Mouse (Mus musculus): ENCODE results near the gene Ghrh. TPM values are rescaled to one million over a fixed set of nuclear protein-coding genes. Genes with fewer than 3 reads are reported as not detected.
A peak's percentile ranks its signal among the peaks of the same experiment; 100 is the strongest.

Gene Ghrh
- not detected in 2 replicates for polyA plus RNA-seq (2015; fragmentation: Nextera tagmentation; extraction: Ambion mirVana)

DNA sequence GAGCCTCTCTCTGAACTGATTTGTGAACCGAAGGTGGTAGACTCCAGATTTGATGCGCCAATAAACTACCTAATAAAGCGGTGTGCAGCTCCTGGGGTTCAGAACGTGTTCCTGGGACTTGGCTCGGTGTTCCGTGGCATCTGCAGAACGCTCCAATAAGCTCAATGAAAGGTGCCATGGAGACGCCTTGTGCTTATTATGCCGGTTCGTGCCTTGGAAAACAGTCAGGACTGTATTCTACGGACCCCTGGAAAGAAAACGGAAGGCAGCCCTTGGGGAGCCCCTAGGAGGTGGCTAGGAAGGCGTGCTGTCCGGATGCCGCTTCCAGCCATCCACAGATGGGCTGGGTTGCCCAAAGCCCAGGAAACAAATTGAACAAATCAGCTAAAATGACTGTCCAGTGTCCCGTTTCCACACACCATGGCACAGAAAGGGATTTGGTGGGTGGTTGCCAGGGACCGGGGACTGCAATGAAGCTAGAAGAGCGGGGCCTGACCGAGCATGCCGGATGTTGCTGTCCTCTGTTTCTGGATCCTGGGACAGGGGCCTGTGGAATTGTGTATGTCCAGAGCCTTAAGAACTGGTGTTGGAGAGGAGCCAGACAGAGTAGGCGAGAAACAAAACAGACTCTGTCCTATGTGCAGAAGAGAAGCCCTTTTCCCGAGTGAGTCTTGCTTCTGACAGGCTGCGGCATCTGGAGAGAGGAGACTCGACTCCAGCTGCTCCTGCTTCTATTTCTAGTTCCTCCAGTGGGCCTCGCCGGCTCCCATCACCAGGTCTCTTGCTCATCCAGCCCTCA, at the start of gene Ghrh:
TSS of gene Ghrh (minus strand) at position 146 of the 799 bp plus-strand sequence.
- Histone ChIP-seq H3K9ac (replicated peaks) (no peak within 1 kb of the TSS), H3K36me3 (replicated peaks; ENCODE audit: insufficient read depth, low read length) (no peaks in the 10 kb centered on the region), H3K4me1 (ENCODE audit: insufficient read depth) (no peaks in the 10 kb centered on the region), H3K9me3 (ENCODE audit: low read length) (no peaks in the 10 kb centered on the region), H3K4me2 (ENCODE audit: low read depth, low read length) (no peak within 1 kb of the TSS), H3K27me3 (ENCODE audit: insufficient read depth, low read length) (no peaks in the 10 kb centered on the region), H3K27ac (ENCODE audit: low read depth) (no peak within 1 kb of the TSS), H3K4me3 (ENCODE audit: low read depth, low read length) (no peak within 1 kb of the TSS)
- no peak for TF ChIP-seq EP300 (IDR thresholded peaks at IDR 0.05; ENCODE audit: low read depth)
- TF ChIP-seq CTCF (IDR thresholded peaks at IDR 0.05; ENCODE audit: low read depth): no peak
- 74% methylated on average over 26 of the region's 26 CpGs for WGBS (ENCODE audit: insufficient replicate concordance)
- DNase-seq: no peak
- no peak for ATAC-seq

DNA sequence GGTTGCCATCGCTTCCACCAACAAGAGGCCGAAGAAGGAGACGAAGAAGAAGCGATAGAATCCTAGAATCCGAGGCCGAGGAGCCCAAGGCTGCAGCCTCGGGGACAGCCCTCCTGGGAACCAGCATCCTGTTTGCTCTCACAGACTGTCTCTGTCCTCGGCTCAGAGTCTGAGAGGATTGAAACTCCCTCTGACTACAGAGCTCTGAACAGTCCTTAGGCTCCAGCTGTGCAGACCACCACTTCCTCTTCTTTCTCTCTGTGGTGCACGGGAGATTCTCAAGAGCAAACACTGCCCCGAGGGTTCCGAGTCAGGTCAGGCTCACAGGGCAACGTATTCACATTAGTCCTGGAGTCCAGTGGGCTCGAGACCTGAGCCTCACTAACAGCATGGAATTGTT, 48.7 kb upstream of the Ghrh start:
- ATAC-seq: peak; percentile 71
- Histone ChIP-seq H3K4me1 (ENCODE audit: insufficient read depth) (peaks cover 5% of the 10 kb centered on the region; the same call in 1 of the 2 replicates), H3K9ac (replicated peaks) (no peak overlapping the region), H3K4me3 (ENCODE audit: low read depth, low read length) (no peak overlapping the region), H3K4me2 (ENCODE audit: low read depth, low read length) (no peak overlapping the region), H3K27me3 (ENCODE audit: insufficient read depth, low read length) (no peaks in the 10 kb centered on the region), H3K9me3 (ENCODE audit: low read length) (no peaks in the 10 kb centered on the region), H3K36me3 (replicated peaks; ENCODE audit: insufficient read depth, low read length) (peaks cover 8% of the 10 kb centered on the region; the same call in 1 of the 2 replicates), H3K27ac (ENCODE audit: low read depth) (peak overlapping the region; percentile 63)
- peak; percentile 36 for DNase-seq
- TF ChIP-seq EP300 (IDR thresholded peaks at IDR 0.05; ENCODE audit: low read depth): no peak
- no peak for TF ChIP-seq CTCF (IDR thresholded peaks at IDR 0.05; ENCODE audit: low read depth)
- WGBS (ENCODE audit: insufficient replicate concordance): 42% methylated on average over 13 of the region's 13 CpGs

DNA sequence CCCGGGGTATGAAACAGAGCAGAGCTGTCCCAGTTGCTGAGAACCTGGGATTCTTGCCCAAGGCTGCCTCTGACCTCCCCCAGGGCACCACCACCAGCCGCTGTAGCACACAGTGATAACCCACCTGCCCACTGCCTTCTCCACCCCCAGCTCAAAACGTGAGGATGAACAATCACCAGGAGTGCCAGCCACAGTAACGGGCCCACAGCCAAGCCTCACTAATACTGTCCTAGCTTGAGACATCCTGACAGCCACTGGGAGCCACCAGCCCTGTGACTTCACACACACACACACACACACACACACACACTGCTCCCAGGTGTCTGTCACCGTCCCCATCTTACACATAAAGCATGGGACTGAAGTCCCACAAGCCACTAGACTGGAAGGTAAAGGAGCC, 48.1 kb upstream of the Ghrh start:
- TF ChIP-seq EP300 (IDR thresholded peaks at IDR 0.05; ENCODE audit: low read depth): no peak
- TF ChIP-seq CTCF (IDR thresholded peaks at IDR 0.05; ENCODE audit: low read depth): no peak
- DNase-seq (no peak), ATAC-seq (no peak)
- Histone ChIP-seq H3K4me1 (ENCODE audit: insufficient read depth) (peaks cover 5% of the 10 kb centered on the region; the same call in 1 of the 2 replicates), H3K36me3 (replicated peaks; ENCODE audit: insufficient read depth, low read length) (peaks cover 8% of the 10 kb centered on the region; the same call in 1 of the 2 replicates), H3K9me3 (ENCODE audit: low read length) (no peaks in the 10 kb centered on the region), H3K27ac (ENCODE audit: low read depth) (peak overlapping the region; percentile 63), H3K4me3 (ENCODE audit: low read depth, low read length) (no peak overlapping the region), H3K4me2 (ENCODE audit: low read depth, low read length) (peak overlapping the region; percentile 45), H3K9ac (replicated peaks) (no peak overlapping the region), H3K27me3 (ENCODE audit: insufficient read depth, low read length) (no peaks in the 10 kb centered on the region)
- WGBS (ENCODE audit: insufficient replicate concordance): 60% methylated on average over 5 of the region's 5 CpGs

DNA sequence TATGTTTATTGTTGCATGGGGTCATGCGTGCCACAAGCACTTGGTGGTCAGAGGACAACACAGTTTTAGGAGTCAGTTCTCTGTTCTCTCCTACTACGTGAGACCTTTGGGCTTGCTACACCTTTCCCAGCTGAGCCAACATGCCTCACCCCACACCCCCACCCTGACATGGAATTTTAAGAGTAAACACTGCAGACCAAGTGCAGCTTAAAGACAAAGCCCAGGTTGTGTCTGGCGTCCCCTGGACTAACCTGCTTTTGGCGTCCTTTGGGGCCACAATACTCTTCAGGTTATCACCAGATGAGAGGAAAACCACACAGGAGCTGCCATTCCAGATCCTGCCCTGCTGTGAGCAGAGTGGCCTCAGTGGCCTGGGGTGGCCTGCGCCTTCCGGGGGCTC, 47.6 kb upstream of the Ghrh start:
- Histone ChIP-seq H3K4me2 (ENCODE audit: low read depth, low read length) (peak overlapping the region; percentile 45), H3K27me3 (ENCODE audit: insufficient read depth, low read length) (no peaks in the 10 kb centered on the region), H3K27ac (ENCODE audit: low read depth) (peak overlapping the region; percentile 63), H3K4me1 (ENCODE audit: insufficient read depth) (peaks cover 5% of the 10 kb centered on the region; the same call in 1 of the 2 replicates), H3K36me3 (replicated peaks; ENCODE audit: insufficient read depth, low read length) (peaks cover 8% of the 10 kb centered on the region; the same call in 1 of the 2 replicates), H3K4me3 (ENCODE audit: low read depth, low read length) (no peak overlapping the region), H3K9me3 (ENCODE audit: low read length) (no peaks in the 10 kb centered on the region), H3K9ac (replicated peaks) (no peak overlapping the region)
- DNase-seq (no peak), ATAC-seq (no peak)
- WGBS (ENCODE audit: insufficient replicate concordance): 61% methylated on average over 6 of the region's 6 CpGs
- no peak for TF ChIP-seq CTCF (IDR thresholded peaks at IDR 0.05; ENCODE audit: low read depth)
- no peak for TF ChIP-seq EP300 (IDR thresholded peaks at IDR 0.05; ENCODE audit: low read depth)

DNA sequence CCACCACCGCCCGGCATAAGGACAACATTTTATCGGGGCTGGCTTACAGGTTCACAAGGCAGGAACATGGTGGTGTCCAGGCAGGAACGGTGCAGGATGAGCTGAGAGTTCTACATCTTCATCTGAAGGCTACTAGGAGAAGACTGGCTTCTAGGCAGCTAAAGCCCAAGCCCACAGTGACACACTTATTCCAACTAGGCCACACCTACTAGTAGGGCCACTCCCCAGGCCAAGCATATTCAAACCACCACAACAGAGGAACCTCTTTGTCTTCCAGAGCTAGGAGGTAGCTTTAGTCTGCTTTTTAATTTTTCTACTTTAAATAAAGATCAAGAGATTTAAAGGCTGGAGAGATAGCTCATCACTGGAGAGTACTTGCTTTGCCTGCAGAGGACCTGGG, 46.2 kb upstream of the Ghrh start:
- no peak for ATAC-seq
- 97% methylated on average over 4 of the region's 4 CpGs for WGBS (ENCODE audit: insufficient replicate concordance)
- H3K36me3 ChIP-seq (replicated peaks; ENCODE audit: insufficient read depth, low read length): peaks cover 8% of the 10 kb centered on the region; the same call in 1 of the 2 replicates

DNA sequence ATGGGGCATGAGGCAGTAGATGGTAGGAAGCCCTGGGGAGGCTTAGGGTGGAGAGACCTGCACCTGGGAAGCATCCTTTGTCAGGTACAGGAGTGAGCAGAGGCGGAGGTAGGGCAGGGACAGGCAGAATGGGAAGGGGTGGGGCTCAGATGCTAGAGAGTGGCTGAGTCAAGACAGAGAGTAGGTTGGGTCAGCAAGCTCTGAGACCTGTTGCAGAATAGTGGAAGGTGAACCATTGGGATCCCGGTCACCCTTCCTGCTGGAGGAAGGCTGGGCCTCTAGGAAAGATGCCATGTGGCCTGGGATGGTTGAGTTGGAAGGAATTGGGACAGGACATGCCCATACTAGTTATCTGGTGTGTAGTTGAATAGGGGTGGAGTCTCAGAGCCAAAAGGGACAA, 45.0 kb upstream of the Ghrh start:
- no peaks in the 10 kb centered on the region for H3K9me3 ChIP-seq (ENCODE audit: low read length)
- peaks cover 5% of the 10 kb centered on the region; the same call in 1 of the 2 replicates for H3K4me1 ChIP-seq (ENCODE audit: insufficient read depth)
- no peak overlapping the region for H3K4me2 ChIP-seq (ENCODE audit: low read depth, low read length)
- no peak overlapping the region for H3K9ac ChIP-seq (replicated peaks)
- H3K36me3 ChIP-seq (replicated peaks; ENCODE audit: insufficient read depth, low read length): peaks cover 8% of the 10 kb centered on the region; the same call in 1 of the 2 replicates
- ATAC-seq (no peak), DNase-seq (no peak)
- no peak overlapping the region for H3K4me3 ChIP-seq (ENCODE audit: low read depth, low read length)
- no peaks in the 10 kb centered on the region for H3K27me3 ChIP-seq (ENCODE audit: insufficient read depth, low read length)
- TF ChIP-seq EP300 (IDR thresholded peaks at IDR 0.05; ENCODE audit: low read depth) (no peak), CTCF (IDR thresholded peaks at IDR 0.05; ENCODE audit: low read depth) (no peak)
- 80% methylated on average over 2 of the region's 2 CpGs for WGBS (ENCODE audit: insufficient replicate concordance)
- no peak overlapping the region for H3K27ac ChIP-seq (ENCODE audit: low read depth)

More for the DNA sequence above, 46.2 kb upstream of the Ghrh start:
- Histone ChIP-seq H3K27ac (ENCODE audit: low read depth) (no peak overlapping the region), H3K9ac (replicated peaks) (no peak overlapping the region), H3K4me1 (ENCODE audit: insufficient read depth) (peaks cover 5% of the 10 kb centered on the region; the same call in 1 of the 2 replicates), H3K9me3 (ENCODE audit: low read length) (no peaks in the 10 kb centered on the region), H3K4me3 (ENCODE audit: low read depth, low read length) (no peak overlapping the region), H3K4me2 (ENCODE audit: low read depth, low read length) (no peak overlapping the region), H3K27me3 (ENCODE audit: insufficient read depth, low read length) (no peaks in the 10 kb centered on the region)
- TF ChIP-seq EP300 (IDR thresholded peaks at IDR 0.05; ENCODE audit: low read depth) (no peak), CTCF (IDR thresholded peaks at IDR 0.05; ENCODE audit: low read depth) (no peak)
- no peak for DNase-seq
